Mouse (Mus musculus): ENCODE measurements around the gene Astl. TPM values are rescaled to one million over a fixed set of nuclear protein-coding genes. Genes with fewer than 3 reads are reported as not detected.

Astl gene
- total and polyA plus RNA-seq, 3 experiments = not detected

DNA sequence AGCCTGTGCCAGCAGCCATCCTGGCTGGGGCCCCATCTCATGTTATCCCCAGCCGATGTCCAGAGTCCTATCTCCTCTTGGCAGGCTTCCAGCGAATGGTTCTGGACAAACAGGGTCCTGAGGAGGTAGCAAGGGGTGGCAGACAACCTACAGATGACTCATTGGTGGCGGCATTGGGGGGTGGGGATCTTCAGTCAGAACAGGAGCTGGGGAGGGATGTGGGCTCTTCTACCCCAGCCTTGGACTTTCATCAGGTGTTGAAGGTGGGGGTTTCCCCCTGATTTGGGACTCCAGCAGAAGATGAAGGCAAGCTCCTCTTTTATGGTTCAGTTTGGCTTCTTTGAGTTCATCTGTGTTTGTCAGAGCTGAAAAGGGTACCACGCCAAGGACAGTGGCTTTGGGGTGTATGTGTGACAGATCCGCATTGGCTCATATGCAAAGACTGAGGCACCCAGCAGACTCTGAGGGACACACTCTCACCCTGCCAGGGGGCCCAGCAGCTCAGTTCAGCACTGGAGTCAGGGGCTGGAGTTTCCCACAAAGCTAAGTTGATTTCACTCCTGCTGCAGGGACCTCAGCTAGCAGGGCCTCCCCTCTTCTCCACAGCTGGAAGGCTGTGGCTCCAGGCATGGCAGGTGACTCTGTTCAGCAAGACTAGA is 4.4 kb upstream of the Astl start:
- Histone ChIP-seq H3K27me3 (ENCODE audit: control insufficient read depth in 1 of 2, insufficient read depth in 2 of 2, low read length in 2 of 2) (no peaks in the 10 kb centered on the region), H3K4me1 (ENCODE audit: control insufficient read depth in 1 of 2, insufficient read depth in 2 of 2, low read length in 2 of 2) (peaks cover 3 to 22% of the 10 kb centered on the region in 2 experiments; a peak in 3 of 4 replicates), H3K4me3 (ENCODE audit: control insufficient read depth in 1 of 2, insufficient read depth in 1 of 2, low read depth in 2 of 2, low read length in 2 of 2) (no peak overlapping the region), H3K9me3 (replicated peaks; ENCODE audit: insufficient read depth, low read length) (no peaks in the 10 kb centered on the region), H3K9ac (ENCODE audit: control insufficient read depth, low read depth, low read length, poor library complexity, severe bottlenecking) (no peak overlapping the region), H3K27ac (ENCODE audit: control insufficient read depth, low read depth, low read length) (no peak overlapping the region), H3K36me3 (ENCODE audit: control insufficient read depth in 1 of 2, insufficient read depth in 2 of 2, low read length in 2 of 2) (peaks cover 0 to 12% of the 10 kb centered on the region in 2 experiments; a peak in 2 of 4 replicates), H3K79me2 (ENCODE audit: control insufficient read depth, insufficient read depth, low read length, poor library complexity) (peaks cover 12% of the 10 kb centered on the region)
- TF ChIP-seq NRF1 (IDR thresholded peaks at IDR 0.05; ENCODE audit: insufficient read depth, low read depth, low read length, poor library complexity, severe bottlenecking) = no peak
- TF ChIP-seq KAT2A (conservative IDR thresholded peaks at IDR 0.05; ENCODE audit: low read depth, low read length) = no peak
- TF ChIP-seq POLR2A (IDR thresholded peaks at IDR 0.05; ENCODE audit: control insufficient read depth in 1 of 2, insufficient read depth in 1 of 2, low read depth in 1 of 2, low read length in 2 of 2, poor library complexity in 1 of 2) = no peak
- no peak for TF ChIP-seq BHLHE40 (IDR thresholded peaks at IDR 0.05; ENCODE audit: borderline replicate concordance, low read depth, low read length)
- no peak for TF ChIP-seq E2F4 (IDR thresholded peaks at IDR 0.05; ENCODE audit: borderline replicate concordance, low read depth, low read length)
- TF ChIP-seq CTCF (IDR thresholded peaks at IDR 0.05 in 2 of 3, conservative IDR thresholded peaks at IDR 0.05 in 1 of 3; ENCODE audit: control insufficient read depth in 1 of 3, insufficient read depth in 1 of 3, low read depth in 2 of 3, low read length in 3 of 3, poor library complexity in 1 of 3, severe bottlenecking in 1 of 3) = no peak
- TF ChIP-seq TBP (IDR thresholded peaks at IDR 0.05; ENCODE audit: low read depth, low read length) = no peak
- no peak for DNase-seq (ENCODE audit: low read depth, low spot score)

DNA sequence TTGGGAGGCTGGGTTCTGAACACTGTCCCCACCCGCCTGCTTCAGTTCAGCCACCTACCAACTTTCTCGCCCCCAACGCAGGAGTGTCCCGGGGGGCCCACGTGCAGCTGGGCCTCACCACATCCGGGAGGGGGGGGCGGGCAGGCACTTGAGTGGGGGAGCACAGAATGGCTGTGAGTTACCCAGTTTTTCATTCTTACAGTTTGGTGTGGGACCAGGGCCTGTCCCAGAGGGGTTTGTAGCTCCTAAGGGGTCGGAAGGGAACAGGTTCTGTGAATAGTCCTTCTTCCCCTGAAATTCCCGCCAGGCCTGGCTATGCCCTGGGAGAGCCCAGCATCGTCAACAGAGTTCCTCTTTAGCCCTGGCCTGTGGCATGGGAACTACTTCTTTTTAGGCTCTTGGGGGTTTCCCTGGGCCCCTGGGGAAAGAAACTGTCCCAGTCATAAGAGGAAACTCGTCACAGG is 3.3 kb upstream of the Astl start:
- peak overlapping the region; percentile 40; the same call in 1 of the 2 replicates for H3K27ac ChIP-seq (ENCODE audit: control insufficient read depth, low read depth, low read length)
- no peaks in the 10 kb centered on the region for H3K27me3 ChIP-seq (ENCODE audit: control insufficient read depth in 1 of 2, insufficient read depth in 2 of 2, low read length in 2 of 2)
- H3K4me1 ChIP-seq (ENCODE audit: control insufficient read depth in 1 of 2, insufficient read depth in 2 of 2, low read length in 2 of 2) = peaks cover 0 to 20% of the 10 kb centered on the region in 2 experiments; a peak in 3 of 4 replicates
- no peaks in the 10 kb centered on the region for H3K9me3 ChIP-seq (replicated peaks; ENCODE audit: insufficient read depth, low read length)
- DNase-seq (ENCODE audit: low read depth, low spot score) = peak; percentile 49
- TF ChIP-seq ETS1 (IDR thresholded peaks at IDR 0.05; ENCODE audit: low read depth, low read length) = no peak
- no peak for TF ChIP-seq NELFE (IDR thresholded peaks at IDR 0.05; ENCODE audit: low read depth, low read length)
- TF ChIP-seq USF2 (IDR thresholded peaks at IDR 0.05; ENCODE audit: borderline replicate concordance in 1 of 2, insufficient read depth in 1 of 2, low read depth in 1 of 2, low read length in 2 of 2) = no peak
- no peak; a peak in 1 of 4 replicates for TF ChIP-seq POLR2A (IDR thresholded peaks at IDR 0.05; ENCODE audit: control insufficient read depth in 1 of 2, insufficient read depth in 1 of 2, low read depth in 1 of 2, low read length in 2 of 2, poor library complexity in 1 of 2)
- TF ChIP-seq BHLHE40 (IDR thresholded peaks at IDR 0.05; ENCODE audit: borderline replicate concordance, low read depth, low read length) = peak; percentile 37; the same call in 1 of the 2 replicates
- no peak for TF ChIP-seq GABPA (IDR thresholded peaks at IDR 0.05; ENCODE audit: low read depth, low read length)
- TF ChIP-seq CHD1 (IDR thresholded peaks at IDR 0.05; ENCODE audit: low read depth, low read length) = 0 out of 2 replicates have a peak, but pooled peaks have one; percentile 18
- peak; percentile 22; the same call in 1 of the 2 replicates for TF ChIP-seq SIN3A (IDR thresholded peaks at IDR 0.05; ENCODE audit: low read length)
- peaks cover 0 to 12% of the 10 kb centered on the region in 2 experiments; a peak in 2 of 4 replicates for H3K36me3 ChIP-seq (ENCODE audit: control insufficient read depth in 1 of 2, insufficient read depth in 2 of 2, low read length in 2 of 2)
- H3K79me2 ChIP-seq (ENCODE audit: control insufficient read depth, insufficient read depth, low read length, poor library complexity) = peaks cover 12% of the 10 kb centered on the region
- peak overlapping the region; percentile 55 for H3K9ac ChIP-seq (ENCODE audit: control insufficient read depth, low read depth, low read length, poor library complexity, severe bottlenecking)
- no peak overlapping the region for H3K4me3 ChIP-seq (ENCODE audit: control insufficient read depth in 1 of 2, insufficient read depth in 1 of 2, low read depth in 2 of 2, low read length in 2 of 2)
